Comparison of ENCODE assay signal across 26 mouse cellular contexts in genomic region chr17:45932611-45933010, GRCm38 (mm10).
DNase-seq lines count a peak whose midpoint lies in the region; ATAC-seq lines count a peak whose summit lies in the region.
"Had no signal": no experiment of that assay in that cellular context is flagged by ENCODE, and none has a peak within 500 bp of the region (broad histone marks: within the 10 kb centered on the region; RNA-seq: fewer than 3 reads in every experiment).

No protein-coding gene starts in this region.

- no peaks in the 10 kb centered on the region for H3K9me3 ChIP-seq in midbrain, embryonic 11.5 days (ENCODE audit: control insufficient read depth, low read length)
- H3K9me3 ChIP-seq in midbrain, embryonic 14.5 days (ENCODE audit: control insufficient read depth, low read length): no peaks in the 10 kb centered on the region
- H3K9me3 ChIP-seq: hindbrain, embryonic 13.5 days; neural tube, embryonic 12.5 days had no signal

- peaks cover 18% of the 10 kb centered on the region for H3K4me1 ChIP-seq in midbrain, embryonic 11.5 days (ENCODE audit: control insufficient read depth, insufficient read depth, low read length)
- H3K4me1 ChIP-seq in midbrain, embryonic 14.5 days (ENCODE audit: control insufficient read depth, insufficient read depth, low read length): peaks cover 10% of the 10 kb centered on the region

- 62% methylated on average over 6 of the region's 6 CpGs for WGBS in midbrain, embryonic 11.5 days
- WGBS in midbrain, embryonic 14.5 days: 63% methylated on average over 6 of the region's 6 CpGs

- no peaks in the 10 kb centered on the region for H3K27me3 ChIP-seq in midbrain, embryonic 11.5 days (ENCODE audit: control insufficient read depth, insufficient read depth, low read length)
- H3K27me3 ChIP-seq in midbrain, embryonic 14.5 days (ENCODE audit: control insufficient read depth, insufficient read depth, low read length): no peaks in the 10 kb centered on the region
- H3K27me3 ChIP-seq: hindbrain, embryonic 13.5 days had no signal

- no peaks in the 10 kb centered on the region for H3K36me3 ChIP-seq in midbrain, embryonic 11.5 days (ENCODE audit: control insufficient read depth, insufficient read depth, low read length)
- H3K36me3 ChIP-seq in midbrain, embryonic 14.5 days (ENCODE audit: control insufficient read depth, insufficient read depth, low read length): no peaks in the 10 kb centered on the region
- H3K36me3 ChIP-seq: hindbrain, embryonic 13.5 days; neural tube, embryonic 12.5 days had no signal

- no peak overlapping the region for H3K27ac ChIP-seq in midbrain, embryonic 11.5 days (ENCODE audit: low read depth, low read length)
- no peak overlapping the region for H3K27ac ChIP-seq in midbrain, embryonic 14.5 days (replicated peaks; ENCODE audit: low read depth, low read length)
- H3K27ac ChIP-seq: hindbrain, embryonic 13.5 days; neural tube, embryonic 12.5 days had no signal

- no peak overlapping the region for H3K4me2 ChIP-seq in midbrain, embryonic 11.5 days
- no peak overlapping the region for H3K4me2 ChIP-seq in midbrain, embryonic 14.5 days (ENCODE audit: low read length)
- H3K4me2 ChIP-seq: heart, embryonic 11.5 days; hindbrain, embryonic 13.5 days; neural tube, embryonic 12.5 days had no signal

- H3K9ac ChIP-seq in midbrain, embryonic 11.5 days (ENCODE audit: low read length): no peak overlapping the region
- no peak overlapping the region for H3K9ac ChIP-seq in midbrain, embryonic 14.5 days (replicated peaks; ENCODE audit: low read length)
- H3K9ac ChIP-seq: hindbrain, embryonic 13.5 days; neural tube, embryonic 12.5 days had no signal

- peak; percentile 24 for DNase-seq in kidney, adult 9 months
- no peak for DNase-seq in kidney, adult 8-10 months
- DNase-seq in midbrain, embryonic 11.5 days (ENCODE audit: low spot score, missing footprints): peak; percentile 87
- DNase-seq in midbrain, embryonic 14.5 days: no peak
- DNase-seq in retina, embryonic 14.5 days (ENCODE audit: low spot score): peak; percentile 36
- DNase-seq in frontal cortex, postnatal 10 days (ENCODE audit: low spot score in 2 of 2): no peak
- DNase-seq: adrenal gland, adult 2 months; adrenal gland, postnatal 36 days; B cell, adult 2 months; cerebellum, adult 18-20 months; cerebellum, postnatal 10 days; gastrocnemius, postnatal 14 days; heart, adult 11 months; heart, postnatal 4 days; layer of hippocampus, adult 9-11 months; lung, postnatal 36 days; thymus, adult 2 months; thymus, postnatal 36 days had no signal

- no peak for ATAC-seq in midbrain, embryonic 11.5 days (ENCODE audit: low FRiP score)
- no peak for ATAC-seq in midbrain, embryonic 14.5 days (ENCODE audit: low FRiP score, low TSS enrichment)
- ATAC-seq: activated CD4-positive, CD25-positive, alpha-beta regulatory T cell, adult 4 months; forebrain, embryonic 16.5 days; intestine, postnatal 0 days; midbrain, embryonic 16.5 days had no signal

- H3K4me3 ChIP-seq in midbrain, embryonic 11.5 days (ENCODE audit: low read depth, low read length): no peak overlapping the region
- no peak overlapping the region for H3K4me3 ChIP-seq in midbrain, embryonic 14.5 days (replicated peaks; ENCODE audit: low read depth, low read length)
- H3K4me3 ChIP-seq: erythroblast, embryonic 14.5 days; hindbrain, embryonic 13.5 days; neural tube, embryonic 12.5 days had no signal

Comparison
In these comparisons a context has a peak if more than half of its experiments do, and no peak if none do; other contexts are left out.
1. DNase-seq: peak in kidney, adult 9 months (single experiment), midbrain, embryonic 11.5 days (single experiment) and retina, embryonic 14.5 days (single experiment); none in kidney, adult 8-10 months (0 of 2), midbrain, embryonic 14.5 days (single experiment) and frontal cortex, postnatal 10 days (0 of 2).